Mouse (Mus musculus) testis, adult 2 months (tissue): ENCODE data around the gene Kdsr. TPM values are rescaled to one million over a fixed set of nuclear protein-coding genes. Genes with fewer than 3 reads are reported as not detected.

ENCODE experiments used
- H3K27ac ChIP-seq: fragments of 200-500 bp; 2 replicates; pipeline ENCODE4 v1.5.1; 2012; ENCODE audit warnings: low read depth, low read length; ENCODE audit not compliant: control insufficient read depth, insufficient read depth
- H3K27me3 ChIP-seq: fragments of 200-500 bp; 2 replicates; pipeline ENCODE4 v1.6.1; 2012; ENCODE audit warnings: mild to moderate bottlenecking, low read length, moderate library complexity; ENCODE audit not compliant: control insufficient read depth, insufficient read depth
- H3K36me3 ChIP-seq: fragments of 200-500 bp; 2 replicates; pipeline ENCODE4 v1.6.1; 2012; ENCODE audit warnings: mild to moderate bottlenecking, low read length; ENCODE audit not compliant: control insufficient read depth, insufficient read depth
- H3K4me1 ChIP-seq: fragments of 200-500 bp; 2 replicates; pipeline ENCODE4 v1.6.1; 2012; ENCODE audit warnings: low read length; ENCODE audit not compliant: control insufficient read depth, insufficient read depth
- H3K4me3 ChIP-seq: fragments of 200-500 bp; 2 replicates; pipeline ENCODE4 v1.5.1; 2012; ENCODE audit warnings: low read depth, mild to moderate bottlenecking, low read length, moderate library complexity, mixed read lengths; ENCODE audit not compliant: control insufficient read depth
- CTCF ChIP-seq: fragments of 200-500 bp; IDR thresholded peaks from 2 replicates; pipeline ENCODE4 v1.5.1; 2012; ENCODE audit warnings: low read depth, mild to moderate bottlenecking, inconsistent platforms, low read length, moderate library complexity; ENCODE audit not compliant: control insufficient read depth, insufficient read depth, insufficient replicate concordance
- POLR2A ChIP-seq: fragments of 200-500 bp; IDR thresholded peaks from 2 replicates; pipeline ENCODE4 v1.6.1; 2012; ENCODE audit warnings: low read depth, mild to moderate bottlenecking, inconsistent platforms, low read length, moderate library complexity; ENCODE audit not compliant: control insufficient read depth
- polyA plus RNA-seq: library from polyadenylated mRNA; depleted of rRNA; stranded (reverse); fragments of >200 nt; gene quantifications from 2 replicates; pipeline ENCODE4 v1.2.3, GENCODE M21; 2012

Gene Kdsr
- polyA plus RNA-seq, 1 experiment = 1.5 TPM

- Histone ChIP-seq H3K27ac (no peak overlapping the region), H3K27me3 (no peaks in the 10 kb centered on the region; the same call in 1 of the 2 replicates), H3K36me3 (no peaks in the 10 kb centered on the region), H3K4me3 (no peak overlapping the region), H3K4me1 (peaks cover 8% of the 10 kb centered on the region)
- TF ChIP-seq POLR2A (no peak), CTCF (no peak)
Measured at GRCm38 (mm10) chr1:106715111-106716083, 44.1 kb downstream of the Kdsr start.

GRCm38 (mm10) chr1:106714530-106714981, 45.0 kb downstream of the Kdsr start:
- H3K4me3 ChIP-seq = peak overlapping the region; percentile 50
- H3K27me3 ChIP-seq = no peaks in the 10 kb centered on the region; the same call in 1 of the 2 replicates
- H3K27ac ChIP-seq = no peak overlapping the region
- no peak for TF ChIP-seq POLR2A
- TF ChIP-seq CTCF = no peak
- H3K36me3 ChIP-seq = no peaks in the 10 kb centered on the region
- peaks cover 8% of the 10 kb centered on the region for H3K4me1 ChIP-seq

- peak within 1 kb of the TSS; percentile 65 for H3K27ac ChIP-seq
- no peaks in the 10 kb centered on the region for H3K36me3 ChIP-seq
- no peak for TF ChIP-seq POLR2A
- no peak for TF ChIP-seq CTCF
- peak within 1 kb of the TSS; percentile 78 for H3K4me3 ChIP-seq
- peaks cover 8% of the 10 kb centered on the region for H3K4me1 ChIP-seq
- H3K27me3 ChIP-seq = no peaks in the 10 kb centered on the region; the same call in 1 of the 2 replicates
Measured at GRCm38 (mm10) chr1:106713621-106714529, 45.7 kb downstream of the Kdsr start, which contains the start of gene Bcl2. Bcl2 (minus strand) TSS chr1:106714274.

- Histone ChIP-seq H3K36me3 (no peaks in the 10 kb centered on the region), H3K27me3 (no peaks in the 10 kb centered on the region; the same call in 1 of the 2 replicates), H3K27ac (no peak overlapping the region)
Measured at GRCm38 (mm10) chr1:106712330-106712729, 47.2 kb downstream of the Kdsr start.

GRCm38 (mm10) chr1:106711356-106712125, 48.0 kb downstream of the Kdsr start:
- no peak overlapping the region for H3K4me3 ChIP-seq
- no peaks in the 10 kb centered on the region; the same call in 1 of the 2 replicates for H3K27me3 ChIP-seq
- H3K27ac ChIP-seq = no peak overlapping the region
- TF ChIP-seq POLR2A (no peak), CTCF (no peak)
- peaks cover 8% of the 10 kb centered on the region for H3K4me1 ChIP-seq
- H3K36me3 ChIP-seq = no peaks in the 10 kb centered on the region

More at GRCm38 (mm10) chr1:106712330-106712729, 47.2 kb downstream of the Kdsr start:
- H3K4me3 ChIP-seq = peak overlapping the region; percentile 50
- TF ChIP-seq POLR2A (no peak), CTCF (peak; percentile 72; the same call in 1 of the 2 replicates)
- H3K4me1 ChIP-seq = peaks cover 8% of the 10 kb centered on the region

- Histone ChIP-seq H3K27me3 (no peaks in the 10 kb centered on the region; the same call in 1 of the 2 replicates), H3K27ac (no peak overlapping the region), H3K36me3 (no peaks in the 10 kb centered on the region), H3K4me1 (peaks cover 8% of the 10 kb centered on the region), H3K4me3 (no peak overlapping the region)
- no peak for TF ChIP-seq CTCF
- TF ChIP-seq POLR2A = no peak
Measured at GRCm38 (mm10) chr1:106710202-106710601, 49.3 kb downstream of the Kdsr start.
